Mouse (Mus musculus) erythroblast, embryonic 14.5 days (primary cell): ENCODE measurements around the gene Lhx6. TPM values are rescaled to one million over a fixed set of nuclear protein-coding genes. Genes with fewer than 3 reads are reported as not detected.
A peak's percentile ranks its signal among the peaks of the same experiment; 100 is the strongest.

Experiments used
- H3K27me3 ChIP-seq: 2 replicates; pipeline ENCODE4 v1.6.1; 2012; ENCODE audit warnings: inconsistent platforms; ENCODE audit not compliant: control insufficient read depth
- H3K36me3 ChIP-seq: 2 replicates; pipeline ENCODE4 v1.6.1; 2012; ENCODE audit warnings: mild to moderate bottlenecking, inconsistent platforms; ENCODE audit not compliant: control insufficient read depth
- H3K4me1 ChIP-seq: 2 replicates; pipeline ENCODE4 v1.6.1; 2012; ENCODE audit warnings: inconsistent platforms; ENCODE audit not compliant: control insufficient read depth
- H3K4me3 ChIP-seq: replicated peaks from 2 replicates; pipeline ENCODE3; 2012; ENCODE audit warnings: moderate library complexity, mild to moderate bottlenecking, inconsistent platforms
- H3K9me3 ChIP-seq: 2 replicates; pipeline ENCODE4 v1.6.1; 2012; ENCODE audit warnings: low read length, inconsistent platforms, mixed read lengths; ENCODE audit not compliant: control insufficient read depth
- GATA1 ChIP-seq: IDR thresholded peaks from 2 replicates; pipeline ENCODE4 v1.6.1; 2012; ENCODE audit warnings: low read length, inconsistent platforms, mixed read lengths
- TAL1 ChIP-seq: IDR thresholded peaks from 3 replicates; pipeline ENCODE4 v1.6.1; 2012; ENCODE audit warnings: low read length, inconsistent platforms, mixed read lengths
- polyA plus RNA-seq: library from polyadenylated mRNA; stranded (reverse); fragments of >175 nt; gene quantifications from 2 replicates; pipeline ENCODE4 v1.2.3, GENCODE M21; 2012

Lhx6 gene
- polyA plus RNA-seq, 1 experiment = not detected

- H3K9me3 ChIP-seq = no peaks in the 10 kb centered on the region
- peaks cover 2% of the 10 kb centered on the region; the same call in 1 of the 2 replicates for H3K27me3 ChIP-seq
- no peaks in the 10 kb centered on the region for H3K4me1 ChIP-seq
- TF ChIP-seq GATA1 = no peak
- no peak for TF ChIP-seq TAL1
- no peak overlapping the region for H3K4me3 ChIP-seq
- no peaks in the 10 kb centered on the region for H3K36me3 ChIP-seq
Observed at GRCm38 (mm10) chr2:36081446-36081845, 23.8 kb downstream of the Lhx6 start.

- peaks cover 2% of the 10 kb centered on the region; the same call in 1 of the 2 replicates for H3K27me3 ChIP-seq
- H3K4me3 ChIP-seq = no peak overlapping the region
- TF ChIP-seq TAL1 (no peak), GATA1 (no peak)
Observed at GRCm38 (mm10) chr2:36077160-36077761, 27.9 kb downstream of the Lhx6 start.

GRCm38 (mm10) chr2:36075210-36075609, 30.0 kb downstream of the Lhx6 start:
- no peak overlapping the region for H3K4me3 ChIP-seq
- H3K9me3 ChIP-seq = no peaks in the 10 kb centered on the region
- peaks cover 2% of the 10 kb centered on the region; the same call in 1 of the 2 replicates for H3K27me3 ChIP-seq
- H3K4me1 ChIP-seq = no peaks in the 10 kb centered on the region
- TF ChIP-seq TAL1 = no peak
- H3K36me3 ChIP-seq = no peaks in the 10 kb centered on the region

More at GRCm38 (mm10) chr2:36077160-36077761, 27.9 kb downstream of the Lhx6 start:
- no peaks in the 10 kb centered on the region for H3K9me3 ChIP-seq
- H3K4me1 ChIP-seq = no peaks in the 10 kb centered on the region
- no peaks in the 10 kb centered on the region for H3K36me3 ChIP-seq

- Histone ChIP-seq H3K27me3 (peaks cover 2% of the 10 kb centered on the region; the same call in 1 of the 2 replicates), H3K4me3 (no peak overlapping the region), H3K9me3 (no peaks in the 10 kb centered on the region), H3K36me3 (no peaks in the 10 kb centered on the region), H3K4me1 (no peaks in the 10 kb centered on the region)
- TF ChIP-seq GATA1 (no peak), TAL1 (no peak)
Observed at GRCm38 (mm10) chr2:36073781-36074180, 31.4 kb downstream of the Lhx6 start.

GRCm38 (mm10) chr2:36071660-36072305, 33.4 kb downstream of the Lhx6 start:
- Histone ChIP-seq H3K4me1 (no peaks in the 10 kb centered on the region), H3K9me3 (no peaks in the 10 kb centered on the region), H3K4me3 (no peak overlapping the region), H3K27me3 (no peaks in the 10 kb centered on the region), H3K36me3 (no peaks in the 10 kb centered on the region)
- TF ChIP-seq TAL1 = no peak
- TF ChIP-seq GATA1 = no peak

- Histone ChIP-seq H3K4me1 (no peaks in the 10 kb centered on the region), H3K4me3 (no peak overlapping the region), H3K27me3 (no peaks in the 10 kb centered on the region), H3K9me3 (no peaks in the 10 kb centered on the region), H3K36me3 (no peaks in the 10 kb centered on the region)
- TF ChIP-seq TAL1 (no peak), GATA1 (no peak)
Observed at GRCm38 (mm10) chr2:36067132-36067531, 38.1 kb downstream of the Lhx6 start.

GRCm38 (mm10) chr2:36061409-36061808, 43.8 kb downstream of the Lhx6 start:
- Histone ChIP-seq H3K36me3 (no peaks in the 10 kb centered on the region), H3K4me3 (no peak overlapping the region), H3K9me3 (no peaks in the 10 kb centered on the region), H3K27me3 (no peaks in the 10 kb centered on the region), H3K4me1 (no peaks in the 10 kb centered on the region)
- TF ChIP-seq GATA1 = no peak
- TF ChIP-seq TAL1 = no peak

GRCm38 (mm10) chr2:36056248-36056647, 49.0 kb downstream of the Lhx6 start:
- H3K4me1 ChIP-seq = no peaks in the 10 kb centered on the region
- no peaks in the 10 kb centered on the region for H3K36me3 ChIP-seq
- H3K4me3 ChIP-seq = no peak overlapping the region
- peaks cover 2% of the 10 kb centered on the region; the same call in 1 of the 2 replicates for H3K27me3 ChIP-seq
- no peak for TF ChIP-seq TAL1
- no peak for TF ChIP-seq GATA1
- H3K9me3 ChIP-seq = no peaks in the 10 kb centered on the region

GRCm38 (mm10) chr2:36053249-36053648, 52.0 kb downstream of the Lhx6 start:
- TF ChIP-seq TAL1 (no peak), GATA1 (no peak)
- no peaks in the 10 kb centered on the region for H3K9me3 ChIP-seq
- H3K4me3 ChIP-seq = no peak overlapping the region
- H3K27me3 ChIP-seq = peaks cover 7% of the 10 kb centered on the region; the same call in 1 of the 2 replicates
- H3K36me3 ChIP-seq = no peaks in the 10 kb centered on the region
- peaks cover 13% of the 10 kb centered on the region for H3K4me1 ChIP-seq

- peaks cover 7% of the 10 kb centered on the region; the same call in 1 of the 2 replicates for H3K27me3 ChIP-seq
- peak overlapping the region; percentile 78 for H3K4me3 ChIP-seq
- H3K4me1 ChIP-seq = peaks cover 29% of the 10 kb centered on the region
- no peaks in the 10 kb centered on the region for H3K9me3 ChIP-seq
- TF ChIP-seq GATA1 (no peak), TAL1 (no peak)
- peaks cover 15% of the 10 kb centered on the region for H3K36me3 ChIP-seq
Observed at GRCm38 (mm10) chr2:36049567-36049954, 55.6 kb downstream of the Lhx6 start.
